Mouse (Mus musculus): Measurements from ENCODE around the gene Aurkaip1. TPM values are rescaled to one million over a fixed set of nuclear protein-coding genes. Genes with fewer than 3 reads are reported as not detected.

The Aurkaip1 gene
- total and polyA plus RNA-seq, 2 experiments from 2014 or later = 93.0 to 148 TPM

GRCm38 (mm10) chr4:155849792-155850451, 18.9 kb downstream of the Aurkaip1 start:
- H3K36me3 ChIP-seq (ENCODE audit: insufficient read depth) = peaks cover 11% of the 10 kb centered on the region
- DNase-seq = no peak
- TF ChIP-seq CTCF (IDR thresholded peaks at IDR 0.05; ENCODE audit: low read depth) = no peak
- no peak overlapping the region for H3K9ac ChIP-seq
- no peak overlapping the region for H3K4me3 ChIP-seq (ENCODE audit: low read depth, low read length)
- WGBS = 90% methylated on average over 3 of the region's 3 CpGs
- H3K9me3 ChIP-seq (ENCODE audit: low read length) = no peaks in the 10 kb centered on the region
- H3K27ac ChIP-seq (ENCODE audit: low read depth, low read length) = no peak overlapping the region
- 0 out of 2 replicates have a peak overlapping the region, but pooled peaks have one; percentile 88 for H3K4me2 ChIP-seq (ENCODE audit: low read depth)
- no peak for ATAC-seq
- no peaks in the 10 kb centered on the region for H3K27me3 ChIP-seq (ENCODE audit: insufficient read depth, low read length)
- H3K4me1 ChIP-seq (ENCODE audit: insufficient read depth) = peaks cover 23% of the 10 kb centered on the region

GRCm38 (mm10) chr4:155851368-155851767, 20.3 kb downstream of the Aurkaip1 start:
- no peak overlapping the region for H3K4me3 ChIP-seq (ENCODE audit: low read depth, low read length)
- TF ChIP-seq CTCF (IDR thresholded peaks at IDR 0.05; ENCODE audit: low read depth) = no peak
- DNase-seq = no peak
- H3K27ac ChIP-seq (ENCODE audit: low read depth, low read length) = no peak overlapping the region
- peaks cover 23% of the 10 kb centered on the region for H3K4me1 ChIP-seq (ENCODE audit: insufficient read depth)
- no peak overlapping the region for H3K9ac ChIP-seq
- H3K27me3 ChIP-seq (ENCODE audit: insufficient read depth, low read length) = no peaks in the 10 kb centered on the region
- H3K36me3 ChIP-seq (ENCODE audit: insufficient read depth) = peaks cover 25% of the 10 kb centered on the region
- no peak for ATAC-seq
- no peaks in the 10 kb centered on the region for H3K9me3 ChIP-seq (ENCODE audit: low read length)
- 94% methylated on average over 3 of the region's 3 CpGs for WGBS
- H3K4me2 ChIP-seq (ENCODE audit: low read depth) = no peak overlapping the region

- ATAC-seq (no peak), DNase-seq (no peak)
- H3K9ac ChIP-seq = no peak overlapping the region
- no peaks in the 10 kb centered on the region for H3K27me3 ChIP-seq (ENCODE audit: insufficient read depth, low read length)
- H3K4me3 ChIP-seq (ENCODE audit: low read depth, low read length) = no peak overlapping the region
- peaks cover 32% of the 10 kb centered on the region for H3K36me3 ChIP-seq (ENCODE audit: insufficient read depth)
- no peak overlapping the region for H3K27ac ChIP-seq (ENCODE audit: low read depth, low read length)
- no peak for TF ChIP-seq CTCF (IDR thresholded peaks at IDR 0.05; ENCODE audit: low read depth)
- H3K4me2 ChIP-seq (ENCODE audit: low read depth) = no peak overlapping the region
- peaks cover 18% of the 10 kb centered on the region for H3K4me1 ChIP-seq (ENCODE audit: insufficient read depth)
- H3K9me3 ChIP-seq (ENCODE audit: low read length) = no peaks in the 10 kb centered on the region
- 62% methylated on average over 2 of the region's 2 CpGs for WGBS
Observed at GRCm38 (mm10) chr4:155851951-155852411, 20.9 kb downstream of the Aurkaip1 start.

- peaks cover 13% of the 10 kb centered on the region for H3K4me1 ChIP-seq (ENCODE audit: insufficient read depth)
- H3K4me2 ChIP-seq (ENCODE audit: low read depth) = no peak overlapping the region
- ATAC-seq (no peak), DNase-seq (no peak)
- no peaks in the 10 kb centered on the region for H3K27me3 ChIP-seq (ENCODE audit: insufficient read depth, low read length)
- no peak for TF ChIP-seq CTCF (IDR thresholded peaks at IDR 0.05; ENCODE audit: low read depth)
- 92% methylated on average over 9 of the region's 9 CpGs for WGBS
- H3K9ac ChIP-seq = no peak overlapping the region
- no peaks in the 10 kb centered on the region for H3K9me3 ChIP-seq (ENCODE audit: low read length)
- H3K36me3 ChIP-seq (ENCODE audit: insufficient read depth) = peaks cover 46% of the 10 kb centered on the region
- H3K4me3 ChIP-seq (ENCODE audit: low read depth, low read length) = no peak overlapping the region
- H3K27ac ChIP-seq (ENCODE audit: low read depth, low read length) = no peak overlapping the region
Observed at GRCm38 (mm10) chr4:155853421-155853820, 22.3 kb downstream of the Aurkaip1 start.

- Histone ChIP-seq H3K9ac (no peak overlapping the region), H3K4me1 (ENCODE audit: insufficient read depth) (no peaks in the 10 kb centered on the region), H3K27me3 (ENCODE audit: insufficient read depth, low read length) (no peaks in the 10 kb centered on the region), H3K4me2 (ENCODE audit: low read depth) (no peak overlapping the region), H3K9me3 (ENCODE audit: low read length) (no peaks in the 10 kb centered on the region), H3K27ac (ENCODE audit: low read depth, low read length) (no peak overlapping the region), H3K36me3 (ENCODE audit: insufficient read depth) (peaks cover 62% of the 10 kb centered on the region), H3K4me3 (ENCODE audit: low read depth, low read length) (no peak overlapping the region)
- 97% methylated on average over 12 of the region's 12 CpGs for WGBS
- no peak for TF ChIP-seq CTCF (IDR thresholded peaks at IDR 0.05; ENCODE audit: low read depth)
- no peak for ATAC-seq
- DNase-seq = no peak
Observed at GRCm38 (mm10) chr4:155854991-155855390, 23.9 kb downstream of the Aurkaip1 start.

- Histone ChIP-seq H3K9me3 (ENCODE audit: low read length) (no peaks in the 10 kb centered on the region), H3K36me3 (ENCODE audit: insufficient read depth) (peaks cover 71% of the 10 kb centered on the region), H3K4me1 (ENCODE audit: insufficient read depth) (no peaks in the 10 kb centered on the region), H3K27ac (ENCODE audit: low read depth, low read length) (no peak overlapping the region), H3K27me3 (ENCODE audit: insufficient read depth, low read length) (no peaks in the 10 kb centered on the region), H3K4me2 (ENCODE audit: low read depth) (no peak overlapping the region), H3K4me3 (ENCODE audit: low read depth, low read length) (no peak overlapping the region), H3K9ac (no peak overlapping the region)
- no peak for DNase-seq
- no peak for ATAC-seq
- TF ChIP-seq CTCF (IDR thresholded peaks at IDR 0.05; ENCODE audit: low read depth) = no peak
- 93% methylated on average over 12 of the region's 12 CpGs for WGBS
Observed at GRCm38 (mm10) chr4:155856071-155856470, 25.0 kb downstream of the Aurkaip1 start.

- Histone ChIP-seq H3K4me1 (ENCODE audit: insufficient read depth) (no peaks in the 10 kb centered on the region), H3K36me3 (ENCODE audit: insufficient read depth) (peaks cover 80% of the 10 kb centered on the region), H3K4me3 (ENCODE audit: low read depth, low read length) (no peak overlapping the region), H3K4me2 (ENCODE audit: low read depth) (no peak overlapping the region), H3K9ac (no peak overlapping the region), H3K27me3 (ENCODE audit: insufficient read depth, low read length) (no peaks in the 10 kb centered on the region), H3K27ac (ENCODE audit: low read depth, low read length) (no peak overlapping the region), H3K9me3 (ENCODE audit: low read length) (no peaks in the 10 kb centered on the region)
- no peak for TF ChIP-seq CTCF (IDR thresholded peaks at IDR 0.05; ENCODE audit: low read depth)
- WGBS = 84% methylated on average over 3 of the region's 3 CpGs
- DNase-seq (no peak), ATAC-seq (no peak)
Observed at GRCm38 (mm10) chr4:155856881-155857280, 25.8 kb downstream of the Aurkaip1 start.
